Mouse (Mus musculus) T-helper 1 cell (primary cell): ENCODE data around the gene Cyld.

Source experiments
- in situ Hi-C: fragments of 300-600 bp; cut with MboI, MseI; formaldehyde crosslinking; loops from one replicate; pipeline ENCODE4 v1.15.1; 2025; ENCODE audit warnings: high pct_unique_total_duplicates

Gene Cyld

DNA sequence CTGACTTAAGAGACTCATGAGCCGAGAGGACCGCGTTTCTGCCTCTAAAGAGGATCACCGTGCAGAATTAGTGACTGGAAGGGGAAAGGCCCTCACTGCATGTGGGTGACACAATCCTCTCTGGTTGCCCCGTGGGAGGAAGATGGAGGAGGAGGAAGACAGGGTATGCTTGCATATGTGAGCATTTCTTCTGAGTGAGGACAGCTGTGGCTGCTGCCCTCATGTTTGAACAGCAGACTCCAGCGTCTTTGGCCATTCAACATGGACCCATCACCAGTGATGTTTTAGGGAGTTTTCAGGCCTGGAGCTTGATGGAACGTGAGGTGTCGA is 10.0 kb upstream of the Cyld start:
- in situ Hi-C loops = no loop called here

DNA sequence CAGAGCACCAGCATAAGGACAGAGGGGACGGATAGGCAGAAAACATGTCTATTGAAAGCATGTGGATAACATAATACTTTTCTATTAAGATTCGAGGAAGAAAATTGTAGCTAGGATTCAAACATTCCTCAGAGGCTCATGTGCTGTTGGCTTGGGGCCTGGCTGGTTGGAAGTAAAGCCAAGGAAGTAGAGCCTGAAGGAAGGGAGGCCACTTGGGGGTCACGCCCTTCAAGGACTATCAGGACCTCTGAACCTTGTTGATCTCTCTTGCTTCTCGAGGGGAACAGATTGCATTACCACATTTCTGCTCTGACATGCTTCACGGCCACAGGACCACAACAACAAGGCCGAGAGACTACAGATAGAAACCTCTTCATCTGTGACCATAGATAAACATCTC is 7.7 kb upstream of the Cyld start:
- in situ Hi-C loops = no loop called here

DNA sequence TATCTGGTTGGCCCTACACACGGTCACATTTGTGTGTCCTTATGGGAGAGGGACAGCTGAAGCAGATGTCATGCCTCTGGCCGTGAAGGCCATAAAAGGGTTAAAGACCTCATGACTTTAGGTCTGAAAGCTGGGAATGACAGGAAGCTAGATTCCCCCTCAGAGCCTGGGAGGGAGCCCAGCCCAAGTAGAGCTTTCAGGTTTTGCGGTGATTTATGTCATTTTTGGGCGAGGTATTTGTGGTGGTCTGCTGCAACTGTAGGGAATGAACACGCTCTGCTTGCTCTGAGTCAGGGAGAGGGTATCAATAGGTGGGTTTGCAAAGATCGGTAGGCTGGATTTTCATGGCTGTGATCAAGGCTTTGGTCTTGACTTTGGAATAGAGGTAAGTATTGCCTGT is 6.9 kb upstream of the Cyld start:
- in situ Hi-C loops = loop anchor here (5.0 to 10.0 kb wide), 2 partner anchors 53 to 415 kb away; partner anchors contain the start of genes Adcy7 and Snx20

DNA sequence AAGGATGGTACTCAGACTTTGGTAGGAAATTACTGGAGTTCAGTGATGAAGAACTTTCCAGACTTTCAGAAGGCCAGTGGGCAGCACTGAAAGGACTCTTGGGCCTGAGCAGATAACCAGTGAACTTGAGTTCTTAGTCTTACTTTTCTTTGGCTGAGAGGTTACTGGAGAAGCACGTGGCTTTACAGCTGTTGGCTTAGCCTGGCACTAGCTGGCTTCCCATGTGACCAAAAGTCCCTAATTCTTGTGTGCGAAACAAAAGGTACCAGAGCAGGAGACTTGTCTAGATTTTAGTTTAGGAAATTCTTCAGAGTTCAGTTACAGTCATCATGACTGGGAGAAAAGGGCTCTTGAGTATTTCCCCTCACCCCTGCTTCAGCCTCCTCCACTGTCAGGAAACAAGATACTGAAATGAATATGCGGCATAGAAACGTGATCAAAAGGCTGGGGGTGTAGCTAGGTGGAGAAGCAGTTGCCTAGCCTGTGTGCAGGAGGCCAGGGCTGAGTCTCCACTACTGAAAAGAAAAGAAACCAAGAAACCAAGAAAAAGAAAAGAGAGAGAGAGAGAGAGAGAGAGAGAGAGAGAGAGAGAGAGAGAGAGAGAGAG is 5.4 kb upstream of the Cyld start:
- in situ Hi-C loops = loop anchor here (5.0 to 10.0 kb wide), 2 partner anchors 54 to 417 kb away; partner anchors contain the start of genes Adcy7 and Snx20

DNA sequence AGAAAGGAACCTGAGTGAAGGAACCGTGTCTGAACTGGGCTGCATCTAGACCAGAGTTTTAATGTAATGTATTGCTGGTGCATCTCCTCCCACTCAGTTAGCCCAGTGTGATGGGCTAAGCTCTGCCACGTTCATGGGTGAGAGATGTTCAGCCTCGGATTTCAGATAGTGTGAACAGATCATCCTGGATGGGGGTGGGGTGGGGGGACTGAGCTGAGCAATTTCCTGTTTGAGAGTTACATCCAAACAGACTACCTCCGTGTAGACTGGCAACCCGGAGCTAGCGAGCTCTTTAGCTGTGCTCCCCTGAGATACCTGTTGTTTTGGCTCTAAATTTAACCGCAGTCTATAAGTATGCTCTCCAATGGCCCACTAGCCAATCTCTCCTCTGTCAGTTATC is 4.9 kb upstream of the Cyld start:
- in situ Hi-C loops = loop anchor here (5.0 to 10.0 kb wide), 2 partner anchors 55 to 417 kb away; partner anchors contain the start of genes Adcy7 and Snx20

DNA sequence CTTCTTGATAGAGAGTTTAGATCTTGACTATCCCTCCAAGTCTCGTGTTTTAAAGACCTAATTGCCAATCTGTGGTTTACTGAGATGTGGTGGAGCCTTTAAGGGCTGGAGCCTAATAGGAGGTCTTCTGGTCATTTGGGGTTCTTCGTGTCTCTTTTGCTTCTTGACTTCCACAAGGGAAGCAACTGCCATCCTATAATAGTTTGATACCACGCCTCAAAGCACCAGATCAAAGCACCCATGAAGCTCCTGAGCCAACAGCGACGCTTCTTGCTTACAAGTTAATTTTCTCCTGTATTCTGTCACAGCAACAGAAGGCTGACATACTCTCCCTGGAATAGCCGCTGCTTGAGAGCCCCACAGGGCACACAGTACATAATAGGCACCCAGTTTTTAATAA is 4.0 kb upstream of the Cyld start:
- in situ Hi-C loops = loop anchor here (5.0 to 10.0 kb wide), 2 partner anchors 56 to 418 kb away; partner anchors contain the start of genes Adcy7 and Snx20

DNA sequence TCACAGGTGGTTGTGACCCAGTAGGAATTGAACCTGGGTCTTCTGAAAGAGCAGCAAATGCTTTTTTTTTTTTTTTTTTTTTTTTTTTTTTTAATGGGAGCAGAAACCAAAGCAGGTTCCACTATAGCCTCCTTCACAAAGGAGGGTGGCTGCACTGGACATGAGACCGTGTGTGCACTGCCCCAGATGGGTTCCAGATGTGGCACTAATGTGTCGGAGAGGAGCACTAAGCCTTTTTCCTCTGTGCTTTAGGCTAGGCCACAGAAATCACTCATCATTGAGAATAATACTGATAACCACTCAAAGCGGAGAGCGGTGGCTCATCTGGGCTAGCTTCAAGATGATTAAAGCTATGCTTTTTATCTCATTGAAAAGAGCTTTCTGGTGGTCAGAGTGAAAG is 3.5 kb upstream of the Cyld start:
- in situ Hi-C loops = loop anchor here (5.0 to 10.0 kb wide), 2 partner anchors 56 to 419 kb away; partner anchors contain the start of genes Adcy7 and Snx20

DNA sequence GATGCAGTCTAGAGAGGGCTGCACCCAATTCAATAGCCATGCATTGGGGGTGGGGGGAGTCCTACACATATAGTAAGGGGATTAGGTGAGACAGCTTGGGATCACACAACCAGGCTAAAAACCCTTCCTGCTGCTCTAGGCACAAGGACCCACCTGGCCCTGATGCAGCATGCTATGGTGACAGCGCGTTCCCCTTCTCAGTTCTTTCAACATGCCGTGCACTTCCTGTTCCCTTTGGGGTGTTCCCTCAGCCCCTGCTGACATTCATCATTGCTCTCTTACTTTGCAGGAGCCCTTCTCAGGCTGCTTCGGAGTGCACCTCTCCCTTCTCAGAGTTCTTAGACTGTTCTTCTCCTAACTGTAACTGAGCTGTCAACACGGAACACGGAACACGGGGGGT is 2.5 kb upstream of the Cyld start:
- in situ Hi-C loops = loop anchor here (5.0 to 10.0 kb wide), 2 partner anchors 57 to 419 kb away; partner anchors contain the start of genes Adcy7 and Snx20

DNA sequence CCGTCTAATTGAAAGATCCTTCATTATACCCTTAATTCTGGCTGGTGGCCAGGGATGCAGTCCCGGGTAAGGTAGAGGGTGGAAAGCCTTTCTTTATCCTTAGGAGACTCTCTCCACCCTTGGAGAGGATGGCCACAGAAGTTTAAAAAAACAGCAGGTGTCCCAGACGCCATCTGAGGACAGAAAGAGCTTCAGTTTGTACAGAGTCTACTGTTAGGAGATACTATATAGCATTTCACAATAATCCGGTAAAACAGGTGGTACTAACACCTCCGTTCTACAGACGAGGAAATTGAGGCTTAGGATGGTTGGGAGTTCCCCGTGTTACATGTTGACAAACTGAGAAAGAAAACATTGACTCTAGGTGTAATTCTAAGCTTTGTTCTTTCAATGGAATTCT is 600 bp upstream of the Cyld start:
- in situ Hi-C loops = loop anchor here (10.0 kb wide), 1 partner anchor 421 kb away; the partner anchor contains the start of gene Adcy7

DNA sequence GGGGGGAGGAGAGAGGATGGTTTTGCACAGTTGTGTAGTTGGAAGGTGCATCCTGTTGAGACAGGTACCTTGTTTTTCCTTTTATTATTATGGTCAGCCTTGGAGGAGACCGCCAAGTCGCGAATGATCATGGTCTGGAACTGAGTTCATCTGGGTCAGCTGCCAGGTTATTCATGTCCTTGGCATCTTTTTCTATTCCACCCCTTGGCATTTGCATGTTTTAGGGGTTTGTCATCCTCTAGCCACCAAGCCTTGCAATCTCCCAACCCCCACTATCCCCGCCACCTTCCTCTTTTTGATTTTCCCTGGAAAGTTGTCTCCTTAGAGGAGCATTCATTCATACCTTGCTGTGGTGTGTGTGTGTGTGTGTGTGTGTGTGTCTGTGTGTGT is 809 bp downstream of the Cyld start:
- in situ Hi-C loops = loop anchor here (10.0 kb wide), 1 partner anchor 423 kb away; the partner anchor contains the start of gene Adcy7

DNA sequence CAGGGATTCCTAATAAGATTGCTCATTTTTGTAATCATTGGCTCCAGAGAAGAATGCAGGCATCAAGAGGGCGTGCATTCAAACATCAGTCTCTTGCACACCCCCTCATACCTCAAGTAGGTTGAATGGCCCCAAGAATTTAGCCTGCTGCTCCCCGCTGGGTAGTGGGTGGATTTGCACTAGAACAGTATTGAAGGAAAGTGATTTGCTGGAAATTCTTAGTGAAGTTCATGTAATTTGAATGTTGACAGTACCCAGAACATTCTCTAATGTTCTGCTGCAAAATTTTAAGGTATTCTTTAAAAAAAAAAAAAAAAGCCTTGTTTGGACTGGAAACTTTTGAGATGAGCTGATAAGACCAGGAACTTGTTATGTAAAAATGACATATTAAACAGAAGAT is 1.2 kb downstream of the Cyld start:
- in situ Hi-C loops = loop anchor here (10.0 kb wide), 1 partner anchor 423 kb away; the partner anchor contains the start of gene Adcy7

DNA sequence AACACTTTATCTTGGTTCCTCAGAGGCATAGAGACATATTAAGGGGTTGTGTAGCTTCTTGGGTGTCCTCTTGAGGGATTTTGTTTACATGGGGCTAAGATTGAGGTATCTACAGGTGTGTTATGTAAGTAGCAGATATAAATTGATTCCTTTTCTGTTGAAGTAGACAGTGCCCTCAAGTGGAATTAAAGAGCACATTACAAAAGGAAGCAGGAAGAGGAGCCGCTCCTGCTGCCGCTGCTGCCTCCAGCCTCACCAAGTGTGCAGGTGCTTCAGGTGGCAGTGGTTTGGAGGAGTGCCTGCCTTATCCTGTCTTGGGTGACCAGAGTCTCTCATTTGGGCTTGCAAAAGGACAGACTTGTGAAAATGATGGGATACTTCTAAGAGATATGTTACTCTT is 4.8 kb downstream of the Cyld start:
- in situ Hi-C loops = no loop called here

DNA sequence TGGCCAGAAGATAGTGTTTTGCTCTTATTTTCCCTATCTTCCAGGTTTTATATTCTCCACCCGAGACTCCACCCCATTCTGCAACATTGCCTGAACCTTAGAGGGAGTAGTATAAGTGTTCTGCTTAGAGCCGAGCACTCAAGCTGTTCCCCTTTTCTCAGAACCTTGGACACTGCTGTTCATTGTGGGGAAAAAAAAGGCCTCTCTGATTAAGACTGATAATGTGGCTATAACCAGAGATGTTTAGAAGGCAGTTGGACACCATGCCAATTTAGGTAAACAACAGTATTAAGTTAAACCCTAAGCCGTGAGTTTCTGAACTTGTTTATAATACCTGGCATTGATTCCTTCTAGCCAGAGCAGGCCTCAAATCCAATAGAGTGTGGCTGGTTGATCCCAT is 6.0 kb downstream of the Cyld start:
- in situ Hi-C loops = no loop called here

DNA sequence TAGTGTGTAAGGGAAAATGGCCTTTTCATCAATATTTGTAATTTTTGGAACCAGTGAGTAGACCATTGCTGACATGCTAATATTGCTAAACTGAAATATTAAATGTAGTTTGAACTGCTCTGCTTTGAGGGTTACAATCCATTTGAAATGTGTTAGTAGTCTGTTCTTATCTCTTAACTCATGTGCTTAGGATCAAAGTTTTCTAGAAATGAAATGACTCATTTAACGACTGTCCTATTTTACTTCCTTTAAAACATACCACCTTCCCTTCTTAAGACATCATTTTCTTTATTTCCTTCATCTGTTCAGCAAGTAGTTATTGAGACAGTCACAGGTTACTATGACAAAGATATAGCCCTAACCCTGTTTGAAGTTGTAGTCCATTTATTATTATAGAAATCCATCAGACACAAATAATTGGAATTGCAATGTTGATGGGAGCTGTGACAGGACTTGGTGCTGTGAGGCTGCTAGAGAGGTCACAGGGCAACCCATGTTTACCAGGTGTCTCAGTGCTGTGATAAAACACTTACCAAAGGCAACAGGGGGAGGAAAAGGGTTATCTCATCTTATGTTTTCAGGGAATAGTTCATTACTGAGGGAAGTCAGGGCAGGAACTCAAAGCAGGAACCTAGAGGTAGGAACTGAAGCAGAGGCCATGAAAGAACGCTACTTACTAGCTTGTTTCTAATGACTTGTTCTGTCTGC is 26.6 kb downstream of the Cyld start:
- in situ Hi-C loops = no loop called here

DNA sequence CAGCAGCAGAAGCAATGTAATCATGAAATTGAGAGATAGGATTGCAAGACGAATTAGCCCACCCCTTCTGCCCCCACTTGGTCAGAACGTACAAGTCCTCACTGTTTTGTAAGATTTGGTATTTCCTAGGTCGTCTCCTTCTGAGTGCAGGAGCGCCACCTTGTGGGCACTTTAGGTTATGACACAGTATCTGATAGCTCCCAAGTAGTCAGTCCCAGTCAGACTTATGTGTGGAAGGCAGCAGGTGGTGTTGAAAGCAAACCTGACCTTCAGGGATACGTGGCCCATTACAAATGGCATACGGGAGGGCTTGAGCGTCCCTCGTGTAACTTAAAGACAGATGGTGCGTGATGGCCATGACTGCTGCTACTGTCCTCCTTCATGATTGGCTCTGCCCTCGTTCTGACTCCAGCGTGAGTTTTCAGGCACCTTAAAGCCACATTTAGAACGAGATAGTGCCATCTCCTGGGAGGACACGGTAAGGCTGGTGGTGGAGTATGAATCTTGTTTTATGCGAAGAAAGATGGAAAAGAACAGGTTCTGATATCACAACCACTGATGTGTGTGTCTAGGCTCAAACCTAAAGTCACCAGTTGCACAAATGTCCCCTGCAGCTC is 58.5 kb downstream of the Cyld start:
- in situ Hi-C loops = no loop called here

DNA sequence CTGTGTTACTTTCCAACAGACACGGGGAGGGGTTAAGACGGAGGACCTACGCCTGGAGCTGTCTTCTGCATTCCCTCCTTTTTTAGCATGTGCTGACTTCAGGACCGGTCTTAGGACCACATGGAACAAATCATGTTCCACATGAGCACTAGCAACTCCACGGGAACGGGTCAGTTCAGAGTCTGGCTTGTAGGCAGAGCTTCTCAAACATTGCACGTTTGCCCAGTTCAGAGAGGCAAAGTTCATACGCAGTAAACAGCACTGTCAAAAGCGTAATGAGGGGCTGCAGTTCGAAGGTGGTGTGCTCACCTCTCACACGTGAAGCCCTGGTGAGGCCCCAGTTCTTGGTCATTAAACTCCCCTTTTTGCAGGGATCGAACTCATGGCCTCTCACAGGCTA is 65.2 kb downstream of the Cyld start:
- in situ Hi-C loops = no loop called here

DNA sequence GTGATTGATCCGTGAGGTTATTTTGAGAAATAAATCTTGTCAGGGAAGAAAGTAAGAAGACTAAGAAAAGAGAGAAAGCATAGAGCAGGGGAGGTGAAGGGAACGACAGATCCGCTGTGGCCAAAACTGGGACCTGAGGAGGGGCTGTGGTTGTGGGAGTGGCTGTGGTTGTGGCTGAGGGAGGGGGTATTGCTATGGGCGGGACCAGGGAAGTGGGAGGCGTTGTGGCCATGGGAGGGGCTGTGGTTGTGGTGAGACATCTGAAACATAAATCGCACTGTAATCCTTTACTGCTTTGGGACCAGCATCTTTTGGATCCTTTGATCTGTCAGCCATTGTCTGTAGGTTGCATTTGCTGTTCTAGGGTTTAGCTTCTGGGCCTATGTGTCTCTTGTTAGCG is 74.4 kb downstream of the Cyld start:
- in situ Hi-C loops = no loop called here

DNA sequence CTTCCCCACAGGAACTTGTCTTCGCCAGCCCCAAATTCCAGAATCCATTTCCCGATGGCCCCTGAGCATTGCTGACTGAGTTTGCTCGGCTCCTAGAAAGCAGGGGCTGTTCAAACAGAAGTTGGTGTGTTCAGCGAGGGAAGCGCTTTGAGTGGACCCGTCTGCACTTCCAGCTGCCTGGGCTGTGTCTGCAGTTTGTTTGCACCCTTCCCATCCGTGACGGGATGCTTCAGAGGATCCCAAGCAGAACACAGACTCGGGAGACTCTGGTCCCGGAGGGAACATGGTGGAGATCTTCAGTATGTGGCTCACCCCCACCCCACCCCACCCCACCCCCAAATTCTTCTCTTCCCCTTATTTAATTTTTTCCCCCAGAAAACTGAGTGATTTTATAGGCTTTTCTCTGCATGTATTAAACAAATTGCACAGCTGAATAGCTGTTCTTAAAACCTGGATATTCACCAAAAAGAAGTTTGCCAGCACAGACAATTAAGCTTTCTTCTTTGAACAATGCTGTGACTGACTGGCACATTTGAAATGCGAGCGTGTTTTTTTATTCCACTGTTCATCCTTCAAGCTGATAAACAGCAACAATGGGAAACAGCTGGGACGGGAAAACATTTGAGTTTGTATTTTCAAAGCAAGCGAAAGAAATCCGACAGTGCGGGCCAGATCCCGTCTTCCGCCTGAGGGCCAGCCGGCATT is 77.9 kb downstream of the Cyld start:
- in situ Hi-C loops = no loop called here

DNA sequence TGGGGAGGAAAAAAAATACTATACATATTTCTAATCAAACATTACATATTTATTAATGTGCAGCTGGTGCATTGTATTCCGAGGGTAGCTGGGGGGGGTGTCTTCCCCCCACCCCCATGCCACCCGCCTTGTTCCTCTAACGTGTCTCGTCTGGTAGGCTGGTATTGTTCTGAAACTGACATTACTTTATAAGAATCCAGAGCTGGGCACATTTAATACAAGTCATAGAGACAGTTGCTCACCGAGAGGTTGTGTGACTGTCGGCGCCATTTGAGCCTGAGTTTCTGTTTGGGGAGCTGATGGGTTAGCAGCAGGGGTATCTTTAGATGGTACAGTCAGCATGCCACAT is 78.4 kb downstream of the Cyld start:
- in situ Hi-C loops = no loop called here

DNA sequence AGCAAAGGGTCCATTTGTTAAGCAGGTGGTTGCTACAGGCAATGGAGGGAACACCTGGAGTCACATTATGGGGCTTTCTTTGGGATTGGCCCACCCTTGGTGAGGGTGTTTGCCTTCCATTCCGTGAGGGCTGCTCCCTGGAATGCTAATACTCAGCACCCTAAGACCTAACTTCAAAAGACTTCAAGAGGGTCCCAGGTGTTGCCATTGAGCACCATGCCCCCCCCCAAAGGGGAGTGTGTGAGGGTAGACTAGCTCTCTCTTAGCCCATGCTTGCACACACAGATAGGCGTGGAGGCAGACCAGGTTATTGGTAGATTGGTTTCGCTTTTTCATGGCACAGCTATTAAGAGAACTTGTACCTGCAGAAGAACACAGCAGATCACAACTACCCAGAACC is 83.3 kb downstream of the Cyld start:
- in situ Hi-C loops = no loop called here

DNA sequence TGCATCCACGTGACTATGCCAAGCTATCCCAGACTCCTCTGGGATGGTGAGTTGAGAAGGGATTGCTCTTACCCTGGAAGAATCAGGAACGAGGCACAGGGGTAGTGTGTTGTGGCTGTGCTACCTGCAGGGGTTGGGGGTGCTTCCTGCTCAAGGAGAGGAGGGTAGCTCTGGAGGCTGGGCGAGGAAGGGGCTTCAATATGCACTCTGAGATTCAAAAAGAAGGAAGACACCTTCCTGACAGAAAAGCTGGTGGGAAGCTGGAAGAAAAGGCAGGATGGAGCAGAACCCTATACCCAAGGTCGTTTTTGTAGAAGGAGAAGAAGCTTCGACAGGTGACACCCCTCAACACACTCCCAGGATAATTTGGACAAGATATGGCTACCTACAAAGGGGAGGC is 84.5 kb downstream of the Cyld start:
- in situ Hi-C loops = no loop called here

DNA sequence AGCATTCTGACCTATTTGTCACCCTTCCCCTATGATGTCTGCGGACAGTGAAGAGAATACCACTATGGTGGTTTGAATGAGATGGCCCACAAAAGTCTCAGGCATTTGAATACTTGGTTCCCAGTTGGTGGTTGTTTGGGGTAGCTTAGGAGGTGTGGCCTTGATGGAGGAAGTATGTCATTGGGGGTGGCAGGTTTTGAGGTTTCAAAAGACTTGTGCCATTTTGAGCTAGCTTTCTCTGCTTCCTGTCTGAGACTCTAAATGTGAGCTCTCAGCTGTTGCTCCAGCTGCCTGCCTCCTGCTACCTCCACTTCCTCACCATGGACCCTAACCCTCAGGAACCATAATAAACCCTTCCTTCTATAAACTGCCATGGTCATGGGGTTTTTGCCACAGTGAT is 86.9 kb downstream of the Cyld start:
- in situ Hi-C loops = no loop called here
